Mouse (Mus musculus) myocyte (in vitro differentiated cells): Measurements from ENCODE around the gene Rfk. TPM values are rescaled to one million over a fixed set of nuclear protein-coding genes. Genes with fewer than 3 reads are reported as not detected.

Source experiments
- H3K27me3 ChIP-seq: one replicate; pipeline ENCODE4 v1.6.1; 2011; ENCODE audit not compliant: control insufficient read depth, insufficient read depth, insufficient read length
- H3K36me3 ChIP-seq: one replicate; pipeline ENCODE4 v1.6.1; 2011; ENCODE audit not compliant: control insufficient read depth, insufficient read depth
- H3K4me2 ChIP-seq: one replicate; pipeline ENCODE4 v1.6.1; 2011; ENCODE audit warnings: low read depth, control low read depth
- H3K4me3 ChIP-seq: one replicate; pipeline ENCODE4 v1.5.1; 2011; ENCODE audit warnings: mild to moderate bottlenecking, control low read depth, moderate library complexity
- H3K79me2 ChIP-seq: one replicate; pipeline ENCODE4 v1.6.1; 2011; ENCODE audit not compliant: control insufficient read depth, insufficient read depth
- H3ac ChIP-seq: one replicate; pipeline ENCODE4 v1.6.1; 2011; ENCODE audit not compliant: control insufficient read depth, insufficient read length
- CEBPB ChIP-seq: IDR thresholded peaks from 2 replicates; pipeline ENCODE4 v1.6.1; 2011; ENCODE audit warnings: mild to moderate bottlenecking, moderate library complexity; ENCODE audit not compliant: poor library complexity, insufficient read depth, severe bottlenecking
- E2F4 ChIP-seq: IDR thresholded peaks from one replicate; pipeline ENCODE4 v1.6.1; 2011; ENCODE audit warnings: mild to moderate bottlenecking, control low read depth, moderate library complexity; ENCODE audit not compliant: insufficient read depth
- MAX ChIP-seq: IDR thresholded peaks from one replicate; pipeline ENCODE4 v1.6.1; 2011; ENCODE audit warnings: low read depth, mild to moderate bottlenecking, control low read depth
- MYOD1 ChIP-seq, 3 experiments: IDR thresholded peaks; one replicate each; pipeline ENCODE4 v1.6.1; 2011; ENCODE audit warnings: control low read depth in 2 of 3, low read depth in 2 of 3, mild to moderate bottlenecking in 2 of 3, moderate library complexity in 1 of 3; ENCODE audit not compliant: insufficient read length in 2 of 3, control insufficient read depth in 1 of 3
- MYOG ChIP-seq, 3 experiments: IDR thresholded peaks; one replicate each; pipeline ENCODE4 v1.6.1; 2011; ENCODE audit warnings: control low read depth in 2 of 3, low read depth in 2 of 3, mild to moderate bottlenecking in 2 of 3; ENCODE audit not compliant: insufficient read length in 2 of 3, control insufficient read depth in 1 of 3, insufficient read depth in 1 of 3
- POLR2A ChIP-seq: IDR thresholded peaks from one replicate; pipeline ENCODE4 v1.6.1; 2011; ENCODE audit warnings: low read depth, mild to moderate bottlenecking, control low read depth, moderate library complexity; ENCODE audit not compliant: insufficient read length
- POLR2AphosphoS2 ChIP-seq: IDR thresholded peaks from one replicate; pipeline ENCODE4 v1.6.1; 2011; ENCODE audit warnings: low read depth, control low read depth; ENCODE audit not compliant: insufficient read length
- REST ChIP-seq: IDR thresholded peaks from one replicate; pipeline ENCODE4 v1.6.1; 2011; ENCODE audit warnings: mild to moderate bottlenecking, control low read depth, moderate library complexity; ENCODE audit not compliant: insufficient read depth, insufficient read length
- SRF ChIP-seq: IDR thresholded peaks from one replicate; pipeline ENCODE4 v1.6.1; 2011; ENCODE audit warnings: low read depth; ENCODE audit not compliant: control insufficient read depth, insufficient read length
- TCF12 ChIP-seq: IDR thresholded peaks from one replicate; pipeline ENCODE4 v1.6.1; 2011; ENCODE audit warnings: mild to moderate bottlenecking, control low read depth; ENCODE audit not compliant: poor library complexity, insufficient read depth, severe bottlenecking
- TCF3 ChIP-seq: IDR thresholded peaks from one replicate; pipeline ENCODE4 v1.6.1; 2011; ENCODE audit warnings: low read depth, control low read depth; ENCODE audit not compliant: insufficient read length
- USF1 ChIP-seq: IDR thresholded peaks from one replicate; pipeline ENCODE4 v1.6.1; 2011; ENCODE audit warnings: low read depth, mild to moderate bottlenecking, control low read depth, moderate library complexity
- polyA plus RNA-seq: library from polyadenylated mRNA; unstranded; fragments of >200 nt; fragmentation: generic; extraction: Trizol; gene quantifications from one replicate; pipeline ENCODE4 v1.2.1, GENCODE M21; 2012; ENCODE audit warnings: missing spikeins

The Rfk gene
- polyA plus RNA-seq, 1 experiment: 18.1 TPM

DNA sequence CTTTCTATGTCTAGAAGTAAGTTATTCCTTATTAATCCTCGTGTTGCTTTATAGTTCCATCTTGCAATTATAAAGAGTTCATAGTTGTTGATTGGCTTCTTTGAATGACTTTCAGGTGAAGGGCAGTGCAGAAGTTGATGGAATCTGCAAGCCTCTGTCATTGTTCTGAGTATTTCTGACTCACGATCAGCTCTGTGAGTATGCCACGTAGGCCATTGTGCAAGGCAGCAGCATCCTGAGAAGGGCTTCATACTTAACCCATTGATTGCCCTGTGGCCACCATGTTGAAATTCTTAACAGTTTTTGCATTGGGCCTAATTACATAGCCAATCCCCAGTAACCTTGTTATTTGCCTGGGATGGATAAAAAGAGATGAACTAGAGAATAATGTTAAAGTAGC lies 15.5 kb downstream of the Rfk start:
- no peak overlapping the region for H3K4me3 ChIP-seq
- TF ChIP-seq MYOD1 (IDR thresholded peaks at IDR 0.05; ENCODE audit: control insufficient read depth in 1 of 3, insufficient read length in 2 of 3, low read depth in 2 of 3): no peak
- no peak for TF ChIP-seq REST
- TF ChIP-seq SRF: no peak
- TF ChIP-seq TCF3: no peak
- TF ChIP-seq MAX: no peak
- no peak for TF ChIP-seq POLR2A
- no peak for TF ChIP-seq MYOG (IDR thresholded peaks at IDR 0.05; ENCODE audit: control insufficient read depth in 1 of 3, insufficient read depth in 1 of 3, insufficient read length in 2 of 3, low read depth in 2 of 3)
- no peak for TF ChIP-seq USF1
- no peak for TF ChIP-seq CEBPB
- TF ChIP-seq E2F4: no peak
- no peak for TF ChIP-seq POLR2AphosphoS2
- TF ChIP-seq TCF12: no peak
- no peak overlapping the region for H3ac ChIP-seq

DNA sequence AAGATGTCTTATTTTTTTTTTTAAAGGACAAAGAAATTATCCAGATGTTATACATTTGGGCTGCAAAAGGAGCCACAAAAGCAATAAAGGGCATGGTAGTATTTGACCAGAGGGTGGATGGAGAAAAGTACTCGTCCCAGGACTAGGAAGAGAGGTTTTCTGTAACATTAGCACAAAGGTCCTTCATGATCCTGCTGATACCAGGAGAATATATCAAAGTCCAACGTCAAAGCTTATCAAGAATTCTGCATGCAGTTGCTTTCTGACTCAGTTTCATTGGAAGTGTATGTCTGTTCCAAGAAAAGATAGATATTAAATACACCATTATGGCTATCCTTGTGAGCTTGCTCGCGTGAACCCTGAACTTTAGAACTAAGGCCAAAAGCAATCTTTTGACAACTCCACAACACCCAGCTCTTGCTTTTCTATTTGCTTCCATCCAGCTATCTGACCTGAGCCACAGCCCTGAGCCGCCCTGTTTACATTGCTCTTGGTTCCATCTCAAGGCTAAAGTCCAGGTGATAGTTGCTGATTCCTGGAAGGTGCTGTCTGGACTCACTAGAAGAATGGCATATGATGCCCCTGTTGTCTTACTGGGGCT lies 16.7 kb downstream of the Rfk start:
- no peaks in the 10 kb centered on the region for H3K36me3 ChIP-seq
- H3K4me2 ChIP-seq: no peak overlapping the region
- TF ChIP-seq POLR2A (no peak), POLR2AphosphoS2 (no peak)
- H3K4me3 ChIP-seq: no peak overlapping the region
- no peaks in the 10 kb centered on the region for H3K79me2 ChIP-seq
- no peak overlapping the region for H3ac ChIP-seq
- H3K27me3 ChIP-seq: no peaks in the 10 kb centered on the region

More for the DNA sequence above, 15.5 kb downstream of the Rfk start:
- no peaks in the 10 kb centered on the region for H3K27me3 ChIP-seq
- no peak overlapping the region for H3K4me2 ChIP-seq
- H3K79me2 ChIP-seq: no peaks in the 10 kb centered on the region
- H3K36me3 ChIP-seq: no peaks in the 10 kb centered on the region

DNA sequence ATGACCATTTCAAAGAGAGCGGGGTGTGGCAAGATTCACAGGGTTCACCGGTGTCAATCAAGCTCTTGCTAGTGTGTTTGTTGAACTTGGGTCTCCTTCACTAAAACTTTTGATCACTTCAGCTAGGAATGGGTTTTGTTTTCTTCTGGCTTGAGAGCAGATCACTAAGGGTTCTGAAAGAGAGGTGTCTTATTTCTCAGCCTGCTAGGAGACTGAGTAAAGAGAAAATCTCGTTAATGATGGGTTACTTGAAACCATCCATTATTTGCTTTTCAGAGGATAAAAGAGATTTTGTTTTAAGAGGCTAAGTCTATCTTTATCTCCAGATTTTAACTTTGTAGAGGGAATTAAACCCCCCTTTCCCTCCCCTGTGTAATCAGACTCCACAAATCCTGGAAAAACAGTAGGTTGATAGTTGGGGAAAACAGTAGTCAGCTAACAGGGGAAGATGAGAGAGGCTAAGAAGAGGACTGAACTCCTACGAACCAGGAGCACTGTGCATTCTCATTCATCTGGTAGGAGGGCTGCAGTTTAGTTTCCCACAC lies 19.1 kb downstream of the Rfk start:
- Histone ChIP-seq H3K4me2 (no peak overlapping the region), H3K36me3 (no peaks in the 10 kb centered on the region), H3K4me3 (no peak overlapping the region), H3K79me2 (no peaks in the 10 kb centered on the region), H3ac (no peak overlapping the region), H3K27me3 (no peaks in the 10 kb centered on the region)
- TF ChIP-seq E2F4 (no peak), TCF12 (no peak), POLR2A (no peak), MYOD1 (IDR thresholded peaks at IDR 0.05; ENCODE audit: control insufficient read depth in 1 of 3, insufficient read length in 2 of 3, low read depth in 2 of 3) (no peak), MAX (no peak), MYOG (IDR thresholded peaks at IDR 0.05; ENCODE audit: control insufficient read depth in 1 of 3, insufficient read depth in 1 of 3, insufficient read length in 2 of 3, low read depth in 2 of 3) (no peak), CEBPB (no peak)

DNA sequence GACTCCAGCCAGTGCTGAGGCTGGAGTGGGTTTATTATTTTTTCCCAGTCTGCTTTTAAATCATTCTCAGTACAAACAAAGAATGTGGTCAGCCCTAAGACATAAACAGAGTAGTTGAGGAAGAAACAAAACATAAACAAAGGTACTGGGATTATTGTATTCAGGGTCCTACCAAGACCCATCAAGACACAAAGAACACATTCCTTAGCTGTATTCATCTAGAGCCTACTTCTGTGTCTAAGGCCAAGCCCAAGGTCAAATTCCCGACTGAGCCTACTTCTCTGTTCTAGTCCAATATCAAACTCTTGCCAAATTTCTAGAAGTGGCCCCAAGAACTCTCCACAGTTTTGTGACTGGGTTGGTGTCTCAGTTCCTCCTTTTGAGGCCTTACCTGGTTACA lies 24.0 kb downstream of the Rfk start:
- no peak for TF ChIP-seq MYOG (IDR thresholded peaks at IDR 0.05; ENCODE audit: control insufficient read depth in 1 of 3, insufficient read depth in 1 of 3, insufficient read length in 2 of 3, low read depth in 2 of 3)
- no peak for TF ChIP-seq TCF3
- no peak for TF ChIP-seq USF1
- TF ChIP-seq MAX: no peak
- TF ChIP-seq REST: no peak
- TF ChIP-seq SRF: no peak
- TF ChIP-seq TCF12: no peak
- no peak for TF ChIP-seq MYOD1 (IDR thresholded peaks at IDR 0.05; ENCODE audit: control insufficient read depth in 1 of 3, insufficient read length in 2 of 3, low read depth in 2 of 3)
- no peak for TF ChIP-seq POLR2AphosphoS2
- no peak for TF ChIP-seq POLR2A
- TF ChIP-seq CEBPB: no peak
- no peak for TF ChIP-seq E2F4
- no peak overlapping the region for H3K4me3 ChIP-seq

DNA sequence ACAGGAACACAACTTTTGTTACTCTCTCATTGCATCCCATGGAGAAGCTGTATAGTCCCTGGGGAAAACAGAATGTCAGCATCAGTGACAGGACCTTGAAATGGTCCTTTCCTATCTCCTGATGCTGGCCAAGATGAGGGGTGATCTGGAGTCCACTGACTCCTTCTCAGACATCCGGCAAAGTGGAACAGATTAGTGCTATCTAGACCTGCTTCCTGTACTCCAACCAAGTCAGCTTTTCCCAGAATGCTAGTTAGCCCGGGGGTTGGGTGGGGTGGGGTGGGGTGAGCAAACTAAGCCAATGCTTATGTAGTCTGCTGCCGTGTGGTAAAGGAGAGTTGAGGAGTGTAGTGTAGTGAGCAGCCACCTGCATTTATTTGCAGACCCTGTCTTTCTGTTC lies 29.5 kb downstream of the Rfk start:
- H3ac ChIP-seq: no peak overlapping the region

More for the DNA sequence above, 24.0 kb downstream of the Rfk start:
- H3ac ChIP-seq: no peak overlapping the region
- H3K4me2 ChIP-seq: no peak overlapping the region
- H3K79me2 ChIP-seq: no peaks in the 10 kb centered on the region
- H3K27me3 ChIP-seq: no peaks in the 10 kb centered on the region
- no peaks in the 10 kb centered on the region for H3K36me3 ChIP-seq

More for the DNA sequence above, 29.5 kb downstream of the Rfk start:
- no peak overlapping the region for H3K4me2 ChIP-seq
- TF ChIP-seq MYOG (IDR thresholded peaks at IDR 0.05; ENCODE audit: control insufficient read depth in 1 of 3, insufficient read depth in 1 of 3, insufficient read length in 2 of 3, low read depth in 2 of 3) (no peak), E2F4 (no peak), USF1 (no peak), TCF3 (no peak), MAX (no peak), TCF12 (no peak), MYOD1 (IDR thresholded peaks at IDR 0.05; ENCODE audit: control insufficient read depth in 1 of 3, insufficient read length in 2 of 3, low read depth in 2 of 3) (no peak), POLR2AphosphoS2 (no peak), REST (no peak), SRF (no peak)
- no peaks in the 10 kb centered on the region for H3K36me3 ChIP-seq
- peaks cover 10% of the 10 kb centered on the region for H3K27me3 ChIP-seq
- no peaks in the 10 kb centered on the region for H3K79me2 ChIP-seq
- no peak overlapping the region for H3K4me3 ChIP-seq
